Mouse (Mus musculus) ES-E14 (cell line): ENCODE measurements at regions not wholly inside any gene's neighbourhood (a gene's known extent, or its start where the extent isn't known, plus 50 kb on each side); places are given as distances from the start of the nearest gene placed in this dataset.

Experiments used
- HCFC1 ChIP-seq: IDR thresholded peaks from 2 replicates; pipeline ENCODE4 v1.6.1; 2012; ENCODE audit warnings: low read length, inconsistent platforms, borderline replicate concordance; ENCODE audit not compliant: insufficient read depth
- MAFK ChIP-seq: IDR thresholded peaks from 2 replicates; pipeline ENCODE4 v1.6.1; 2014; ENCODE audit warnings: mild to moderate bottlenecking, low read depth, low read length, inconsistent platforms; ENCODE audit not compliant: insufficient read depth
- ZNF384 ChIP-seq: IDR thresholded peaks from 2 replicates; pipeline ENCODE4 v1.6.1; 2012; ENCODE audit warnings: low read depth, low read length, inconsistent platforms

DNA sequence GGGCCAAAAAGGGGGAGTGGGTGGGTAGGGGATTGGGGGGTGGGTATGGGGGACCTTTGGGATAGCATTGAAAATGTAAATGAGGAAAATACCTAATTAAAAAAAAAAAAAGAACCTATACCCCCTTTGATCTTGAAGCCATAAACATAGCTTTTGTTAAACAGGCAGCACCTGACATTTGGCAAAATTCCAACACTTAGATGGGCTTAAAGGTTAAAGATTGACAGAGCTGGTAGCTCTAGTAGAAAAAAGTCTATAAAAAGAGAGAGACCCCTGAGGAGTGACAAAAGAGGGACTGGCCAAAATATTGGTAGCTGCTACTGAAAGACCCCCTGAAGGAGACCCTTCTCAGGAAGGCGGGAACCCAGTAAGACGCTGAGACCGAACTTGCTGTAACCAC, 1474.0 kb upstream of the Cdh8 start:
- TF ChIP-seq ZNF384 (no peak), HCFC1 (no peak), MAFK (no peak)
